Mouse (Mus musculus): ENCODE data around the gene Tle3. TPM values are rescaled to one million over a fixed set of nuclear protein-coding genes. Genes with fewer than 3 reads are reported as not detected.

The Tle3 gene
- polyA plus RNA-seq, 1 experiment from 2014 or later, result 11.4 TPM

- H3K4me1 ChIP-seq (ENCODE audit: control insufficient read depth, insufficient read depth, low read length), result peaks cover 14% of the 10 kb centered on the region
- 80% methylated on average over 7 of the region's 7 CpGs for WGBS (ENCODE audit: insufficient replicate concordance)
- ATAC-seq (replicated peaks; ENCODE audit: insufficient number of reproducible peaks, low FRiP score, low TSS enrichment), result no peak
- no peaks in the 10 kb centered on the region for H3K36me3 ChIP-seq (ENCODE audit: control insufficient read depth, insufficient read depth, low read length)
- no peak overlapping the region for H3K4me2 ChIP-seq
- H3K4me3 ChIP-seq (ENCODE audit: low read depth, low read length), result no peak overlapping the region
- H3K9me3 ChIP-seq (replicated peaks; ENCODE audit: control insufficient read depth, low read length), result no peaks in the 10 kb centered on the region
- no peak overlapping the region for H3K9ac ChIP-seq (ENCODE audit: low read depth, low read length)
- no peak overlapping the region for H3K27ac ChIP-seq (ENCODE audit: low read depth, low read length)
- H3K27me3 ChIP-seq (ENCODE audit: control insufficient read depth, insufficient read depth, low read length), result peaks cover 88% of the 10 kb centered on the region
Observed at GRCm38 (mm10) chr9:61332226-61332936, 39.8 kb upstream of the Tle3 start.

- Histone ChIP-seq H3K36me3 (ENCODE audit: control insufficient read depth, insufficient read depth, low read length) (no peaks in the 10 kb centered on the region), H3K27me3 (ENCODE audit: control insufficient read depth, insufficient read depth, low read length) (peaks cover 83% of the 10 kb centered on the region)
Observed at GRCm38 (mm10) chr9:61336179-61336578, 36.0 kb upstream of the Tle3 start.

DNA sequence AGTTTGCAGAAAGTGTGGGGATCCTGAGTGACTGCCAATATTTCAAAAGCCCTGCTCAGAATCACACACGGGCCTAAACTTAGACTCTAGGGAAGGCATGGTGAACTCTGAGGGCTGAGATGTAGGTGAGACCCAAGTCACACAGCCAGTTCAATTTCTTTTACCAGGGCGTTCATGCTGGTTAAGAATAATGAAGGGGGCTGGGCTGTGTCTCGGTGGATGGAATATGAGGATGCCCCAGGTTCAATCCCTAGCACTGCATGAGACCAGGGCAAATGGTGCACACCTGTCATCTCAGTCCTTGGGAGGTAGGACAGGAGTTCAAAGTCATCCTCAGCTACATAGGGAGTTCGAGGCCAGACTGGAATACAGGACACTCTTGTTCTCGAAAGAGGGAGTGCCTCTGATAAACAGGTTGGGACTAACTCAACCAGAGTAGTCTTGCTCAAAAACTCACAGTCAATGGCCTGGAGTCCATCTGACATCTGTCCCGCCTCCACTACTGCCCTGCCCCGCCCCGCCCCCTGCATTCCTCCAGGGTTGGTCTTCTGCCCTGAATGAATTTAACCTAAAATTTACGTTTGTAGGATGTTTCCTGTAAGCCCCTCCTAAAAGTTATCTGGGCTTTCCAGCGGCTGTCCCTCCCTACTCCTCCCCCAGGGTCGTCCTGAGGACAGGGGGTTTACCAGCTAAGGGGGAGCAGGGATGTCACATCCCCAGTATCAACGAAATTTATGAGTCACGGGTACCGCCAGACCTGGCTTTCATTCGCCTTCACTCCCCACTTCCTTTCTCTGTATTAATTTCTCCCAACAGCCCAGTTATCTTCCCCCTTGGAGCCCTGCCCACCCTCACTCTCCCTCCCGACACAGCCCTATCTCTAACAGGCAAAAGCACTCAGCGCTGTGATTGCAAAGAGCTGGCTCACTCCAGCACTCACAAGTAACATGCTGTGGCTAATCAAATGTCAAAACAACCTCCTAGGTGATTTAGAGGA is 35.3 kb upstream of the Tle3 start:
- Histone ChIP-seq H3K27me3 (ENCODE audit: control insufficient read depth, insufficient read depth, low read length) (peaks cover 85% of the 10 kb centered on the region), H3K9ac (ENCODE audit: low read depth, low read length) (no peak overlapping the region), H3K36me3 (ENCODE audit: control insufficient read depth, insufficient read depth, low read length) (no peaks in the 10 kb centered on the region), H3K4me2 (peak overlapping the region; percentile 39), H3K4me1 (ENCODE audit: control insufficient read depth, insufficient read depth, low read length) (peaks cover 39% of the 10 kb centered on the region), H3K4me3 (ENCODE audit: low read depth, low read length) (no peak overlapping the region), H3K9me3 (replicated peaks; ENCODE audit: control insufficient read depth, low read length) (no peaks in the 10 kb centered on the region), H3K27ac (ENCODE audit: low read depth, low read length) (no peak overlapping the region)
- 15% methylated on average over 17 of the region's 17 CpGs for WGBS (ENCODE audit: insufficient replicate concordance)
- peak; percentile 74 for ATAC-seq (replicated peaks; ENCODE audit: insufficient number of reproducible peaks, low FRiP score, low TSS enrichment)

More at GRCm38 (mm10) chr9:61336179-61336578, 36.0 kb upstream of the Tle3 start:
- Histone ChIP-seq H3K9me3 (replicated peaks; ENCODE audit: control insufficient read depth, low read length) (no peaks in the 10 kb centered on the region), H3K27ac (ENCODE audit: low read depth, low read length) (no peak overlapping the region), H3K4me2 (no peak overlapping the region), H3K9ac (ENCODE audit: low read depth, low read length) (no peak overlapping the region), H3K4me3 (ENCODE audit: low read depth, low read length) (no peak overlapping the region), H3K4me1 (ENCODE audit: control insufficient read depth, insufficient read depth, low read length) (peaks cover 39% of the 10 kb centered on the region)
- no peak for ATAC-seq (replicated peaks; ENCODE audit: insufficient number of reproducible peaks, low FRiP score, low TSS enrichment)

DNA sequence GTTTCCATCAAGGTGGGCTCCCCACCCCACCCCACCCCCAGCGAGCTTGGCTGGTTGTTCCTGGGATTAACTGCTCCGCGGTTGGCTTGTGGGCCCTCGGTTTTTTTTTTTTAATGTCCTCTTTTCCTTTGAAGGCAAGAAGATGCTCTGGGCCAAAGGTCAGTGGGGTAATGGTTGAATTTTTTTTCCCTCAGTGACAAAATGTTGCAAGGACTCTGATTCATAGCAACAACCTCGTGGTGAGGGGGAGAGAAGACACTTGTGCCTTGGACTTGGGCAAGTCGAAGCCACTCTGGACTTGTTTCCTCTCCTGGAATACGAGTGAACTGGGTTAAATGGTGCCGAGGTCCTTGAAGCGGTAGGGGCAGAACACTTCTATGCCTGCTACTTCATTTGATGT is 34.5 kb upstream of the Tle3 start:
- 8% methylated on average over 9 of the region's 9 CpGs for WGBS (ENCODE audit: insufficient replicate concordance)

DNA sequence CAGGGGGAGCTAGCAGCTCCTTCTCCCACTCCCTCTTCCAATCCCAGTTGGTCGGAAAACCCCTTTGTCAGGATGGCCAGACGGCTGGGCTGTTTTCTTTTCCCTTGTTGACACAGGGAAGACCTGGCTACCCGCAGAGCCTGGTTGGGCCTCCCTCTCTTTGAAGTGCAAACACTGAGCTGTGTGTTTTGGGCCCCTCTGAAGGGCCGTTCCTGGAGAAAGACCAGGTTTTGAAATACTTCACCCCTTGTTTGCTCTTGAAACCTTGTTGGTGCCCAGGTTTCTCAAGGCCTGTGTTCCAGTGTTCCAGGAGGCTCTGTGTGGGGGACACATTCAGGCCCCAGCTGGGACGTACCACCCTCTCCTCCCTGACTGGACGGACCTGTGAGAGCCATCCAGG is 32.9 kb upstream of the Tle3 start:
- Histone ChIP-seq H3K9ac (ENCODE audit: low read depth, low read length) (no peak overlapping the region), H3K27ac (ENCODE audit: low read depth, low read length) (no peak overlapping the region), H3K27me3 (ENCODE audit: control insufficient read depth, insufficient read depth, low read length) (peaks cover 84% of the 10 kb centered on the region), H3K36me3 (ENCODE audit: control insufficient read depth, insufficient read depth, low read length) (no peaks in the 10 kb centered on the region), H3K4me1 (ENCODE audit: control insufficient read depth, insufficient read depth, low read length) (peaks cover 39% of the 10 kb centered on the region), H3K4me2 (no peak overlapping the region), H3K9me3 (replicated peaks; ENCODE audit: control insufficient read depth, low read length) (no peaks in the 10 kb centered on the region), H3K4me3 (ENCODE audit: low read depth, low read length) (no peak overlapping the region)
- WGBS (ENCODE audit: insufficient replicate concordance), result 15% methylated on average over 6 of the region's 6 CpGs
- ATAC-seq (replicated peaks; ENCODE audit: insufficient number of reproducible peaks, low FRiP score, low TSS enrichment), result no peak

More for the DNA sequence above, 34.5 kb upstream of the Tle3 start:
- Histone ChIP-seq H3K4me3 (ENCODE audit: low read depth, low read length) (no peak overlapping the region), H3K4me1 (ENCODE audit: control insufficient read depth, insufficient read depth, low read length) (peaks cover 39% of the 10 kb centered on the region), H3K9me3 (replicated peaks; ENCODE audit: control insufficient read depth, low read length) (no peaks in the 10 kb centered on the region), H3K9ac (ENCODE audit: low read depth, low read length) (no peak overlapping the region), H3K27ac (ENCODE audit: low read depth, low read length) (no peak overlapping the region), H3K4me2 (peak overlapping the region; percentile 39; the same call in 1 of the 2 replicates), H3K27me3 (ENCODE audit: control insufficient read depth, insufficient read depth, low read length) (peaks cover 85% of the 10 kb centered on the region), H3K36me3 (ENCODE audit: control insufficient read depth, insufficient read depth, low read length) (no peaks in the 10 kb centered on the region)
- ATAC-seq (replicated peaks; ENCODE audit: insufficient number of reproducible peaks, low FRiP score, low TSS enrichment), result no peak

DNA sequence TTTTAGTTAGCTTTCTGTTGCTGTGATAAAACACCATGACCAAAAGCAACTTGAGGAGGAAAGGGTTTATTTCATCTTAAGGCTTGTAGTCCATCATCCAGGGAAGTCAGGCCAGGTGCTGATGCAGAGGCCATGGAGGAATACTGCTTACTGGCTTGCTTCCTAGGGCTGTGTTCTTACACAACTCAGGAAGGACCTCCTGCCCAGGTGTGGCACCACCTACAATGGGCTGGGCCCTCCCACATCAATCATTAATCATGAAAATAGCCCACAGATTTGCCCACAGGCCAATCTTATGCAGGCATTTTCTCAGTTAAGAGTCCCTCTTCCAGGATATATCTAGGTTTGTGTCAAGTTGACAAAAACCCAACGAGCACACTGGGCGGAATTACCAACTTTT is 31.8 kb upstream of the Tle3 start:
- Histone ChIP-seq H3K4me2 (no peak overlapping the region), H3K4me1 (ENCODE audit: control insufficient read depth, insufficient read depth, low read length) (peaks cover 39% of the 10 kb centered on the region), H3K9me3 (replicated peaks; ENCODE audit: control insufficient read depth, low read length) (no peaks in the 10 kb centered on the region), H3K27ac (ENCODE audit: low read depth, low read length) (no peak overlapping the region), H3K4me3 (ENCODE audit: low read depth, low read length) (no peak overlapping the region), H3K27me3 (ENCODE audit: control insufficient read depth, insufficient read depth, low read length) (peaks cover 83% of the 10 kb centered on the region), H3K36me3 (ENCODE audit: control insufficient read depth, insufficient read depth, low read length) (no peaks in the 10 kb centered on the region), H3K9ac (ENCODE audit: low read depth, low read length) (no peak overlapping the region)
- WGBS (ENCODE audit: insufficient replicate concordance), result 74% methylated on average over 2 of the region's 2 CpGs
- no peak for ATAC-seq (replicated peaks; ENCODE audit: insufficient number of reproducible peaks, low FRiP score, low TSS enrichment)

- WGBS (ENCODE audit: insufficient replicate concordance), result 63% methylated on average over 6 of the region's 6 CpGs
- Histone ChIP-seq H3K4me3 (ENCODE audit: low read depth, low read length) (no peak overlapping the region), H3K9me3 (replicated peaks; ENCODE audit: control insufficient read depth, low read length) (no peaks in the 10 kb centered on the region), H3K4me1 (ENCODE audit: control insufficient read depth, insufficient read depth, low read length) (peaks cover 30% of the 10 kb centered on the region), H3K27ac (ENCODE audit: low read depth, low read length) (no peak overlapping the region), H3K27me3 (ENCODE audit: control insufficient read depth, insufficient read depth, low read length) (peaks cover 92% of the 10 kb centered on the region), H3K36me3 (ENCODE audit: control insufficient read depth, insufficient read depth, low read length) (no peaks in the 10 kb centered on the region), H3K4me2 (no peak overlapping the region), H3K9ac (ENCODE audit: low read depth, low read length) (no peak overlapping the region)
- ATAC-seq (replicated peaks; ENCODE audit: insufficient number of reproducible peaks, low FRiP score, low TSS enrichment), result no peak
Observed at GRCm38 (mm10) chr9:61342297-61342696, 29.9 kb upstream of the Tle3 start.

DNA sequence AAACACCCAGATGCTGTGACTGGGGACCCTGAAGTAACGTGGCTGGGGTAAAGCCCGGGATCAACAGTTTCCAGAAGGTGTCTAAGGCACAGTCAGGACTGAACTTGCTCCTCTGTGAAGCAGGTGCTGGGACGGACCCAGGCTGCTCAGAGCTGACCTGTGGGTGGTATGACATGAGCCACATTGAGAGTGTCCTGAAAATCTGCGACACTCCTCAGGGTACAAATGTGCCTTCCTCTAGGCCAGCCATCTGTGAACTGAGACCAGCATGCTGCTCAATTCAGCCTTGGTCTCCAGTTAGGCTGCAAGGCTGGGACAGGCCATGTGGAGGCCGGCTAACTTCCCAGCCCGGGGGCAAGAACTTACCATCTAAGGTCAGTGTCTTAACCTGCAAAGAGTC is 27.5 kb upstream of the Tle3 start:
- H3K36me3 ChIP-seq (ENCODE audit: control insufficient read depth, insufficient read depth, low read length), result no peaks in the 10 kb centered on the region
- no peak overlapping the region for H3K4me3 ChIP-seq (ENCODE audit: low read depth, low read length)
- H3K27ac ChIP-seq (ENCODE audit: low read depth, low read length), result no peak overlapping the region
- no peaks in the 10 kb centered on the region for H3K9me3 ChIP-seq (replicated peaks; ENCODE audit: control insufficient read depth, low read length)
- H3K27me3 ChIP-seq (ENCODE audit: control insufficient read depth, insufficient read depth, low read length), result peaks cover 96% of the 10 kb centered on the region
- no peak overlapping the region for H3K4me2 ChIP-seq
- ATAC-seq (replicated peaks; ENCODE audit: insufficient number of reproducible peaks, low FRiP score, low TSS enrichment), result no peak
- H3K9ac ChIP-seq (ENCODE audit: low read depth, low read length), result no peak overlapping the region
- H3K4me1 ChIP-seq (ENCODE audit: control insufficient read depth, insufficient read depth, low read length), result peaks cover 8% of the 10 kb centered on the region
- 53% methylated on average over 6 of the region's 6 CpGs for WGBS (ENCODE audit: insufficient replicate concordance)
